In genomic region chr5:107207911-107208310, GRCm38 (mm10) we compare ENCODE assay signal across 18 mouse cellular contexts.
DNase-seq lines count a peak whose midpoint lies in the region; ATAC-seq and TF ChIP-seq lines count a peak whose summit lies in the region.
"Had no signal": no experiment of that assay in that cellular context is flagged by ENCODE, and none has a peak within 500 bp of the region (broad histone marks: within the 10 kb centered on the region; RNA-seq: fewer than 3 reads in every experiment).

No protein-coding gene starts in this region.

- TF ChIP-seq RAD21 in CH12.LX (IDR thresholded peaks at IDR 0.05; ENCODE audit: low read depth, low read length), result no peak

- H3K4me2 ChIP-seq in kidney, embryonic 16.5 days (replicated peaks; ENCODE audit: low read depth, low read length), result no peak overlapping the region
- no peak overlapping the region for H3K4me2 ChIP-seq in CH12.LX (ENCODE audit: insufficient read depth, low read depth, poor library complexity, severe bottlenecking)
- H3K4me2 ChIP-seq in embryonic facial prominence, embryonic 14.5 days (ENCODE audit: low read depth, low read length), result no peak overlapping the region
- H3K4me2 ChIP-seq in limb, embryonic 15.5 days, result no peak overlapping the region
- H3K4me2 ChIP-seq: midbrain, embryonic 15.5 days had no signal

- peak; percentile 58; the same call in 1 of the 2 replicates for TF ChIP-seq EP300 in CH12.LX (IDR thresholded peaks at IDR 0.05; ENCODE audit: low read length)

- no peak overlapping the region for H3K9ac ChIP-seq in kidney, embryonic 16.5 days (replicated peaks; ENCODE audit: low read length)
- no peak overlapping the region for H3K9ac ChIP-seq in CH12.LX (ENCODE audit: insufficient read depth, low read depth)
- no peak overlapping the region for H3K9ac ChIP-seq in embryonic facial prominence, embryonic 14.5 days (ENCODE audit: low read depth, low read length)
- H3K9ac ChIP-seq in limb, embryonic 15.5 days, result no peak overlapping the region
- H3K9ac ChIP-seq: midbrain, embryonic 15.5 days had no signal

- no peak for TF ChIP-seq CTCF in CH12.LX (conservative IDR thresholded peaks at IDR 0.05 in 1 of 2, IDR thresholded peaks at IDR 0.05 in 1 of 2; ENCODE audit: low read depth in 2 of 2, low read length in 2 of 2)

- no peak overlapping the region for H3K4me3 ChIP-seq in kidney, embryonic 16.5 days (ENCODE audit: low read length)
- no peak overlapping the region for H3K4me3 ChIP-seq in CH12.LX (replicated peaks in 1 of 3; ENCODE audit: low read depth in 2 of 3, low read length in 2 of 3, poor library complexity in 1 of 3)
- H3K4me3 ChIP-seq in embryonic facial prominence, embryonic 14.5 days (ENCODE audit: low read depth, low read length), result no peak overlapping the region
- no peak overlapping the region for H3K4me3 ChIP-seq in limb, embryonic 15.5 days
- H3K4me3 ChIP-seq: forebrain, embryonic 10.5 days; heart, embryonic 10.5 days; midbrain, embryonic 15.5 days had no signal

- ATAC-seq in kidney, embryonic 16.5 days (ENCODE audit: low FRiP score, low TSS enrichment), result 0 out of 2 replicates have a peak, but pooled peaks have one; percentile 25
- ATAC-seq in embryonic facial prominence, embryonic 14.5 days (ENCODE audit: low read depth), result peak; percentile 64
- ATAC-seq in limb, embryonic 15.5 days (ENCODE audit: insufficient number of reproducible peaks, low FRiP score, low TSS enrichment, low read depth), result no peak
- ATAC-seq: lung, postnatal 0 days; midbrain, embryonic 15.5 days had no signal

- no peaks in the 10 kb centered on the region for H3K9me3 ChIP-seq in kidney, embryonic 16.5 days (ENCODE audit: low read length)
- no peaks in the 10 kb centered on the region for H3K9me3 ChIP-seq in CH12.LX (replicated peaks; ENCODE audit: low read length)
- H3K9me3 ChIP-seq in embryonic facial prominence, embryonic 14.5 days (ENCODE audit: control insufficient read depth, low read length), result no peaks in the 10 kb centered on the region
- no peaks in the 10 kb centered on the region for H3K9me3 ChIP-seq in limb, embryonic 15.5 days
- H3K9me3 ChIP-seq: forebrain, embryonic 10.5 days; G1E; heart, embryonic 10.5 days; midbrain, embryonic 15.5 days had no signal

- 40% methylated on average over 5 of the region's 5 CpGs for WGBS in kidney, embryonic 16.5 days
- WGBS in embryonic facial prominence, embryonic 14.5 days, result 43% methylated on average over 5 of the region's 5 CpGs
- WGBS in limb, embryonic 15.5 days, result 30% methylated on average over 5 of the region's 5 CpGs

- no peaks in the 10 kb centered on the region for H3K27me3 ChIP-seq in kidney, embryonic 16.5 days (ENCODE audit: insufficient read depth, low read length)
- no peaks in the 10 kb centered on the region for H3K27me3 ChIP-seq in CH12.LX (replicated peaks)
- no peaks in the 10 kb centered on the region for H3K27me3 ChIP-seq in embryonic facial prominence, embryonic 14.5 days (replicated peaks; ENCODE audit: control insufficient read depth, insufficient read depth, low read length)
- no peaks in the 10 kb centered on the region for H3K27me3 ChIP-seq in limb, embryonic 15.5 days
- H3K27me3 ChIP-seq: midbrain, embryonic 15.5 days had no signal

- DNase-seq in kidney, adult 8-10 months, result no peak
- DNase-seq in CH12.LX (ENCODE audit: extremely low read depth), result peak; percentile 12
- peak; percentile 78 for DNase-seq in embryonic facial prominence, embryonic 14.5 days (ENCODE audit: low spot score)
- DNase-seq in frontal cortex, adult 2 months (ENCODE audit: extremely low spot score in 1 of 2, low spot score in 1 of 2), result no peak
- no peak for DNase-seq in layer of hippocampus, adult 11-12 months (ENCODE audit: low spot score)
- DNase-seq in adrenal gland, adult 8-10 months, result no peak
- DNase-seq: cerebellum, postnatal 14 days; gastrocnemius, postnatal 10 days; kidney, adult 2 months; layer of hippocampus, postnatal 36 days; thymus, postnatal 25 days had no signal

- no peaks in the 10 kb centered on the region for H3K79me2 ChIP-seq in CH12.LX (replicated peaks; ENCODE audit: control insufficient read depth, extremely low read depth, insufficient read depth, poor library complexity, severe bottlenecking)

- H3K36me3 ChIP-seq in kidney, embryonic 16.5 days (ENCODE audit: insufficient read depth, low read length), result 0 out of 2 replicates have a peak, but pooled peaks cover 5% of the 10 kb centered on the region
- no peaks in the 10 kb centered on the region for H3K36me3 ChIP-seq in CH12.LX (replicated peaks in 1 of 2; ENCODE audit: control insufficient read depth in 1 of 2, insufficient read depth in 1 of 2, low read length in 1 of 2)
- H3K36me3 ChIP-seq in embryonic facial prominence, embryonic 14.5 days (ENCODE audit: control insufficient read depth, insufficient read depth, low read length), result peaks cover 9% of the 10 kb centered on the region; the same call in 1 of the 2 replicates
- H3K36me3 ChIP-seq in limb, embryonic 15.5 days, result no peaks in the 10 kb centered on the region
- H3K36me3 ChIP-seq: forebrain, embryonic 10.5 days; G1E; midbrain, embryonic 15.5 days had no signal

- TF ChIP-seq POLR2A in CH12.LX (IDR thresholded peaks at IDR 0.05; ENCODE audit: low read depth, low read length), result no peak

- in situ Hi-C loops in CH12.LX (cut with MboI; ENCODE audit: low pct_ligation_motif_present, low pct_unique_long_range_greater_than_20kb, low sequenced_read_pairs), result no loop called here

- dilution Hi-C loops in CH12.LX (cut with MboI; ENCODE audit: extremely low pct_ligation_motif_present, extremely low pct_unique_long_range_greater_than_20kb, low sequenced_read_pairs), result no loop called here

- H3K4me1 ChIP-seq in kidney, embryonic 16.5 days (ENCODE audit: insufficient read depth, low read length), result peaks cover 16% of the 10 kb centered on the region
- H3K4me1 ChIP-seq in CH12.LX (ENCODE audit: control insufficient read depth in 1 of 2, insufficient read depth in 2 of 2), result peaks cover 11 to 16% of the 10 kb centered on the region in 2 experiments
- H3K4me1 ChIP-seq in embryonic facial prominence, embryonic 14.5 days (ENCODE audit: control insufficient read depth, insufficient read depth, low read length), result peaks cover 31% of the 10 kb centered on the region
- H3K4me1 ChIP-seq in limb, embryonic 15.5 days, result peaks cover 40% of the 10 kb centered on the region
- H3K4me1 ChIP-seq: midbrain, embryonic 15.5 days had no signal

- no peak overlapping the region for H3K27ac ChIP-seq in kidney, embryonic 16.5 days (ENCODE audit: low read length)
- peak overlapping the region; percentile 47 for H3K27ac ChIP-seq in CH12.LX (ENCODE audit: insufficient read depth, low read depth)
- H3K27ac ChIP-seq in embryonic facial prominence, embryonic 14.5 days (replicated peaks; ENCODE audit: low read depth, low read length), result no peak overlapping the region; the same call in 1 of the 2 replicates
- peak overlapping the region; percentile 68 for H3K27ac ChIP-seq in limb, embryonic 15.5 days
- H3K27ac ChIP-seq: forebrain, embryonic 10.5 days; heart, embryonic 10.5 days; midbrain, embryonic 15.5 days had no signal

TF ChIP-seq in CH12.LX, 34 proteins besides CTCF, POLR2A, EP300 and RAD21 (continues in another document):
- TF ChIP-seq IRF4 (IDR thresholded peaks at IDR 0.05; ENCODE audit: low read depth, low read length) (peak; percentile 61; the same call in 1 of the 2 replicates), CHD2 (IDR thresholded peaks at IDR 0.05; ENCODE audit: low read length) (0 out of 2 replicates have a peak, but pooled peaks have one; percentile 41), HCFC1 (IDR thresholded peaks at IDR 0.05; ENCODE audit: low read depth, low read length) (no peak), POLR2AphosphoS2 (IDR thresholded peaks at IDR 0.05; ENCODE audit: low read depth, low read length) (no peak), SIN3A (IDR thresholded peaks at IDR 0.05; ENCODE audit: low read length) (0 out of 2 replicates have a peak, but pooled peaks have one; percentile 41), ETS1 (conservative IDR thresholded peaks at IDR 0.05; ENCODE audit: low read depth, low read length) (no peak), KAT2A (IDR thresholded peaks at IDR 0.05; ENCODE audit: insufficient replicate concordance, low read length) (no peak), MAFK (IDR thresholded peaks at IDR 0.05; ENCODE audit: insufficient replicate concordance, low read length) (no peak), E2F4 (IDR thresholded peaks at IDR 0.05; ENCODE audit: insufficient replicate concordance, low read depth, low read length) (no peak), RCOR1 (conservative IDR thresholded peaks at IDR 0.05; ENCODE audit: low read depth, low read length) (peak; percentile 64; the same call in 1 of the 2 replicates), ZKSCAN1 (IDR thresholded peaks at IDR 0.05; ENCODE audit: borderline replicate concordance, low read depth, low read length) (no peak), SMC3 (IDR thresholded peaks at IDR 0.05; ENCODE audit: low read depth, low read length) (no peak), CHD1 (IDR thresholded peaks at IDR 0.05; ENCODE audit: low read depth, low read length) (peak; percentile 95; the same call in 1 of the 2 replicates), PAX5 (IDR thresholded peaks at IDR 0.05; ENCODE audit: low read length) (no peak), ZC3H11A (IDR thresholded peaks at IDR 0.05; ENCODE audit: low read depth, low read length) (no peak), GABPA (IDR thresholded peaks at IDR 0.05; ENCODE audit: insufficient replicate concordance, low read depth, low read length) (no peak), TCF12 (IDR thresholded peaks at IDR 0.05; ENCODE audit: low read depth, low read length) (peak; percentile 59; the same call in 1 of the 2 replicates), NRF1 (IDR thresholded peaks at IDR 0.05; ENCODE audit: low read depth, low read length) (no peak), MAX (IDR thresholded peaks at IDR 0.05; ENCODE audit: low read length) (no peak), ZMIZ1 (IDR thresholded peaks at IDR 0.05; ENCODE audit: low read depth, low read length) (no peak; the same call in 1 of the 2 replicates), NELFE (IDR thresholded peaks at IDR 0.05; ENCODE audit: low read depth, low read length) (0 out of 2 replicates have a peak, but pooled peaks have one; percentile 38), ZNF384 (IDR thresholded peaks at IDR 0.05; ENCODE audit: low read depth, low read length) (no peak), UBTF (IDR thresholded peaks at IDR 0.05; ENCODE audit: low read depth, low read length) (no peak), TBP (conservative IDR thresholded peaks at IDR 0.05; ENCODE audit: low read depth, low read length) (peak; percentile 47; the same call in 1 of the 2 replicates), USF1 (IDR thresholded peaks at IDR 0.05; ENCODE audit: low read depth, low read length) (no peak), MAZ (IDR thresholded peaks at IDR 0.05; ENCODE audit: low read depth, low read length) (0 out of 2 replicates have a peak, but pooled peaks have one; percentile 18), MXI1 (IDR thresholded peaks at IDR 0.05; ENCODE audit: low read depth, low read length) (no peak), ELF1 (IDR thresholded peaks at IDR 0.05; ENCODE audit: low read depth, low read length) (no peak), BHLHE40 (IDR thresholded peaks at IDR 0.05; ENCODE audit: low read depth, low read length) (no peak)

Comparison
In these comparisons a context has a peak if more than half of its experiments do, and no peak if none do; other contexts are left out.
1. H3K27ac ChIP-seq: peak in CH12.LX (single experiment) and limb, embryonic 15.5 days (single experiment); none in kidney, embryonic 16.5 days (single experiment) and embryonic facial prominence, embryonic 14.5 days (single experiment).
2. DNase-seq: peak in CH12.LX (single experiment) and embryonic facial prominence, embryonic 14.5 days (single experiment); none in kidney, adult 8-10 months (0 of 2), frontal cortex, adult 2 months (0 of 2), layer of hippocampus, adult 11-12 months (single experiment) and adrenal gland, adult 8-10 months (single experiment).